Mouse (Mus musculus): Measurements from ENCODE around the gene Dyrk1a. TPM values are rescaled to one million over a fixed set of nuclear protein-coding genes. Genes with fewer than 3 reads are reported as not detected.
"Not testable (repeated sequence)": the region's sequence is repeated elsewhere in the genome, so short reads cannot be mapped to it uniquely, and the experiment has no call there.

Gene Dyrk1a
- polyA plus RNA-seq, 1 experiment from 2014 or later: 12.7 TPM

GRCm38 (mm10) chr16:94655083-94655482 lies 85.3 kb downstream of the Dyrk1a start:
- Histone ChIP-seq H3K4me1 (peaks cover 42% of the 10 kb centered on the region), H3K27me3 (no peaks in the 10 kb centered on the region), H3K27ac (no peak overlapping the region), H3K4me2 (no peak overlapping the region), H3K4me3 (no peak overlapping the region), H3K9ac (no peak overlapping the region), H3K36me3 (ENCODE audit: poor library complexity, severe bottlenecking) (peaks cover 2% of the 10 kb centered on the region), H3K9me3 (replicated peaks) (no peaks in the 10 kb centered on the region)
- 68% methylated on average over 6 of the region's 6 CpGs for WGBS
- ATAC-seq: peak; percentile 62; the same call in 1 of the 2 replicates

- no peak for ATAC-seq
- no peak overlapping the region for H3K27ac ChIP-seq
- H3K9me3 ChIP-seq (replicated peaks): no peaks in the 10 kb centered on the region
- H3K36me3 ChIP-seq (ENCODE audit: poor library complexity, severe bottlenecking): peaks cover 8% of the 10 kb centered on the region
- 81% methylated on average over 7 of the region's 7 CpGs for WGBS
- H3K27me3 ChIP-seq: no peaks in the 10 kb centered on the region
- H3K4me2 ChIP-seq: no peak overlapping the region
- peaks cover 41% of the 10 kb centered on the region for H3K4me1 ChIP-seq
- no peak overlapping the region for H3K4me3 ChIP-seq
- H3K9ac ChIP-seq: no peak overlapping the region
Measured at GRCm38 (mm10) chr16:94656891-94657290, 87.1 kb downstream of the Dyrk1a start.

- 92% methylated on average over 7 of the region's 7 CpGs for WGBS
- Histone ChIP-seq H3K4me2 (no peak overlapping the region), H3K27me3 (no peaks in the 10 kb centered on the region), H3K9me3 (replicated peaks) (no peaks in the 10 kb centered on the region), H3K36me3 (ENCODE audit: poor library complexity, severe bottlenecking) (peaks cover 8% of the 10 kb centered on the region), H3K27ac (no peak overlapping the region), H3K9ac (no peak overlapping the region), H3K4me1 (peaks cover 25% of the 10 kb centered on the region), H3K4me3 (no peak overlapping the region)
- no peak for ATAC-seq
Measured at GRCm38 (mm10) chr16:94659394-94659793, 89.6 kb downstream of the Dyrk1a start.

- H3K4me3 ChIP-seq: no peak overlapping the region
- ATAC-seq: no peak
- H3K4me1 ChIP-seq: peaks cover 21% of the 10 kb centered on the region
- no peak overlapping the region for H3K4me2 ChIP-seq
- no peaks in the 10 kb centered on the region for H3K9me3 ChIP-seq (replicated peaks)
- 96% methylated on average over 8 of the region's 8 CpGs for WGBS
- no peak overlapping the region for H3K27ac ChIP-seq
- no peak overlapping the region for H3K9ac ChIP-seq
- no peaks in the 10 kb centered on the region for H3K27me3 ChIP-seq
- H3K36me3 ChIP-seq (ENCODE audit: poor library complexity, severe bottlenecking): peaks cover 12% of the 10 kb centered on the region
Measured at GRCm38 (mm10) chr16:94660221-94660620, 90.4 kb downstream of the Dyrk1a start.

- H3K27me3 ChIP-seq: no peaks in the 10 kb centered on the region
- H3K4me1 ChIP-seq: no peaks in the 10 kb centered on the region
- no peaks in the 10 kb centered on the region for H3K9me3 ChIP-seq (replicated peaks)
- no peak for ATAC-seq
- H3K4me2 ChIP-seq: no peak overlapping the region
- no peak overlapping the region for H3K27ac ChIP-seq
- peaks cover 64% of the 10 kb centered on the region for H3K36me3 ChIP-seq (ENCODE audit: poor library complexity, severe bottlenecking)
- no peak overlapping the region for H3K4me3 ChIP-seq
- no peak overlapping the region for H3K9ac ChIP-seq
- WGBS: 93% methylated on average over 4 of the region's 4 CpGs
Measured at GRCm38 (mm10) chr16:94667557-94667956, 97.7 kb downstream of the Dyrk1a start.

GRCm38 (mm10) chr16:94671313-94671712 lies 101.5 kb downstream of the Dyrk1a start:
- ATAC-seq: no peak
- Histone ChIP-seq H3K4me2 (no peak overlapping the region), H3K4me1 (no peaks in the 10 kb centered on the region), H3K36me3 (ENCODE audit: poor library complexity, severe bottlenecking) (peaks cover 82% of the 10 kb centered on the region), H3K27me3 (no peaks in the 10 kb centered on the region), H3K4me3 (no peak overlapping the region), H3K27ac (no peak overlapping the region), H3K9ac (no peak overlapping the region), H3K9me3 (replicated peaks) (no peaks in the 10 kb centered on the region)
- WGBS: 92% methylated on average over 9 of the region's 9 CpGs

GRCm38 (mm10) chr16:94680924-94681323 lies 111.1 kb downstream of the Dyrk1a start:
- H3K27me3 ChIP-seq: no peaks in the 10 kb centered on the region
- H3K27ac ChIP-seq: no peak overlapping the region
- no peak overlapping the region for H3K4me3 ChIP-seq
- H3K9me3 ChIP-seq (replicated peaks): no peaks in the 10 kb centered on the region
- no peak overlapping the region for H3K9ac ChIP-seq
- peaks cover 42% of the 10 kb centered on the region for H3K36me3 ChIP-seq (ENCODE audit: poor library complexity, severe bottlenecking)
- WGBS: 40% methylated on average over 4 of the region's 4 CpGs
- no peaks in the 10 kb centered on the region for H3K4me1 ChIP-seq
- no peak for ATAC-seq
- H3K4me2 ChIP-seq: no peak overlapping the region

- H3K9ac ChIP-seq: no peak overlapping the region
- H3K36me3 ChIP-seq (ENCODE audit: poor library complexity, severe bottlenecking): peaks cover 48% of the 10 kb centered on the region
- H3K4me2 ChIP-seq: no peak overlapping the region
- ATAC-seq: no peak
- no peak overlapping the region for H3K27ac ChIP-seq
- no peaks in the 10 kb centered on the region for H3K27me3 ChIP-seq
- WGBS: 96% methylated on average over 4 of the region's 4 CpGs
- H3K4me1 ChIP-seq: no peaks in the 10 kb centered on the region
- H3K9me3 ChIP-seq (replicated peaks): no peaks in the 10 kb centered on the region
- no peak overlapping the region for H3K4me3 ChIP-seq
Measured at GRCm38 (mm10) chr16:94681760-94682159, 112.0 kb downstream of the Dyrk1a start.

GRCm38 (mm10) chr16:94683960-94684359 lies 114.2 kb downstream of the Dyrk1a start:
- no peak overlapping the region for H3K4me2 ChIP-seq
- 73% methylated on average over 4 of the region's 4 CpGs for WGBS
- no peak overlapping the region for H3K4me3 ChIP-seq
- no peak overlapping the region for H3K27ac ChIP-seq
- no peak overlapping the region for H3K9ac ChIP-seq
- no peaks in the 10 kb centered on the region for H3K9me3 ChIP-seq (replicated peaks)
- H3K36me3 ChIP-seq (ENCODE audit: poor library complexity, severe bottlenecking): peaks cover 57% of the 10 kb centered on the region
- H3K4me1 ChIP-seq: no peaks in the 10 kb centered on the region
- no peaks in the 10 kb centered on the region for H3K27me3 ChIP-seq
- no peak for ATAC-seq

GRCm38 (mm10) chr16:94693687-94694305 lies 124.0 kb downstream of the Dyrk1a start:
- Histone ChIP-seq H3K4me2 (no peak overlapping the region), H3K36me3 (ENCODE audit: poor library complexity, severe bottlenecking) (peaks cover 66% of the 10 kb centered on the region), H3K27me3 (no peaks in the 10 kb centered on the region), H3K9me3 (replicated peaks) (no peaks in the 10 kb centered on the region), H3K4me1 (no peaks in the 10 kb centered on the region), H3K9ac (no peak overlapping the region), H3K4me3 (no peak overlapping the region), H3K27ac (no peak overlapping the region; the same call in 1 of the 2 replicates)
- 85% methylated on average over 4 of the region's 4 CpGs for WGBS
- no peak for ATAC-seq

- Histone ChIP-seq H3K36me3 (ENCODE audit: poor library complexity, severe bottlenecking) (peaks cover 32% of the 10 kb centered on the region), H3K4me2 (no peak overlapping the region), H3K4me3 (no peak overlapping the region), H3K27ac (no peak overlapping the region), H3K4me1 (no peaks in the 10 kb centered on the region), H3K9me3 (replicated peaks) (no peaks in the 10 kb centered on the region), H3K9ac (no peak overlapping the region), H3K27me3 (no peaks in the 10 kb centered on the region)
- ATAC-seq: 0 out of 2 replicates have a peak, but pooled peaks have one; percentile 33
- WGBS: 88% methylated on average over 5 of the region's 5 CpGs
Measured at GRCm38 (mm10) chr16:94697553-94697952, 127.7 kb downstream of the Dyrk1a start.

- not testable (repeated sequence) for H3K4me3 ChIP-seq; H3K27ac ChIP-seq; H3K9me3 ChIP-seq (replicated peaks); H3K27me3 ChIP-seq; H3K4me1 ChIP-seq; ATAC-seq; H3K4me2 ChIP-seq; H3K9ac ChIP-seq
- peaks cover 26% of the 10 kb centered on the region for H3K36me3 ChIP-seq (ENCODE audit: poor library complexity, severe bottlenecking)
- 81% methylated on average over 1 of the region's 1 CpGs for WGBS
Measured at GRCm38 (mm10) chr16:94698234-94698633, 128.4 kb downstream of the Dyrk1a start.

- 93% methylated on average over 4 of the region's 4 CpGs for WGBS
- Histone ChIP-seq H3K36me3 (ENCODE audit: poor library complexity, severe bottlenecking) (peaks cover 3% of the 10 kb centered on the region; the same call in 1 of the 2 replicates), H3K9ac (no peak overlapping the region), H3K4me2 (no peak overlapping the region), H3K27ac (no peak overlapping the region), H3K9me3 (replicated peaks) (no peaks in the 10 kb centered on the region), H3K4me1 (no peaks in the 10 kb centered on the region), H3K4me3 (no peak overlapping the region), H3K27me3 (no peaks in the 10 kb centered on the region)
- no peak for ATAC-seq
Measured at GRCm38 (mm10) chr16:94701141-94701540, 131.3 kb downstream of the Dyrk1a start.

Data from forebrain, embryonic 13.5 days (tissue).